Mouse (Mus musculus) limb, embryonic 14.5 days (tissue): Measurements from ENCODE around the gene Glp2r. TPM values are rescaled to one million over a fixed set of nuclear protein-coding genes. Genes with fewer than 3 reads are reported as not detected.
A peak's percentile ranks its signal among the peaks of the same experiment; 100 is the strongest.

Experiments
- ATAC-seq: fragments of 200-750 bp; cut with Nextera tagmentation; 2 replicates; pipeline ENCODE4 v1.8.0; 2017; ENCODE audit warnings: low read depth, moderate number of reproducible peaks, moderate TSS enrichment; ENCODE audit not compliant: low FRiP score
- DNase-seq: peaks from one replicate; pipeline ENCODE4 v3.0.0-alpha.2; 2015; ENCODE audit warnings: low spot score
- H3K27ac ChIP-seq: fragments of 300-500 bp; sonication (generic); replicated peaks from 2 replicates; pipeline ENCODE4 v1.5.1; 2014; ENCODE audit warnings: low read depth, mild to moderate bottlenecking, low read length, moderate library complexity, mixed read lengths
- H3K27me3 ChIP-seq: fragments of 300-500 bp; sonication (generic); 2 replicates; pipeline ENCODE4 v1.6.1; 2014; ENCODE audit warnings: low read length, mixed read lengths; ENCODE audit not compliant: control insufficient read depth, insufficient read depth
- H3K36me3 ChIP-seq: fragments of 300-500 bp; sonication (generic); 2 replicates; pipeline ENCODE4 v1.6.1; 2014; ENCODE audit warnings: mild to moderate bottlenecking, low read length, moderate library complexity, mixed read lengths; ENCODE audit not compliant: control insufficient read depth, insufficient read depth
- H3K4me1 ChIP-seq: fragments of 300-500 bp; sonication (generic); 2 replicates; pipeline ENCODE4 v1.6.1; 2014; ENCODE audit warnings: antibody characterized with exemption, low read length, mixed read lengths; ENCODE audit not compliant: control insufficient read depth, insufficient read depth
- H3K4me2 ChIP-seq: fragments of 300-500 bp; sonication (generic); replicated peaks from 2 replicates; pipeline ENCODE4 v1.6.1; 2014; ENCODE audit warnings: low read depth, mild to moderate bottlenecking, low read length, moderate library complexity; ENCODE audit not compliant: severe bottlenecking
- H3K4me3 ChIP-seq: fragments of 300-500 bp; sonication (generic); replicated peaks from 2 replicates; pipeline ENCODE4 v1.5.1; 2014; ENCODE audit warnings: low read length
- H3K9ac ChIP-seq: fragments of 300-500 bp; sonication (generic); 2 replicates; pipeline ENCODE4 v1.6.1; 2014; ENCODE audit warnings: mild to moderate bottlenecking, low read depth, low read length, moderate library complexity; ENCODE audit not compliant: severe bottlenecking
- H3K9me3 ChIP-seq: fragments of 300-500 bp; sonication (generic); 2 replicates; pipeline ENCODE4 v1.6.1; 2016; ENCODE audit warnings: low read length; ENCODE audit not compliant: control insufficient read depth
- POLR2A ChIP-seq: fragments of 200-500 bp; IDR thresholded peaks from 2 replicates; pipeline ENCODE4 v1.8.0; 2012; ENCODE audit warnings: inconsistent platforms, mild to moderate bottlenecking, moderate library complexity, borderline replicate concordance; ENCODE audit not compliant: insufficient read depth, insufficient read length; ENCODE audit errors: extremely low read depth
- WGBS: fragments of 180-500 bp; shearing (Covaris S2); extraction: QIAGEN DNeasy Blood & Tissue Kit; methylation state at CpG from one replicate; pipeline ENCODE4 v1.1.7; 2014; 5-methylcytosine and 5-hydroxymethylcytosine counted together
- polyA plus RNA-seq, 2 experiments: library from polyadenylated mRNA; depleted of rRNA in 1 of 2; stranded (reverse) in 1 of 2; unstranded in 1 of 2; fragments of >200 nt; fragmentation: Nextera tagmentation in 1 of 2; extraction: Ambion mirVana in 1 of 2; gene quantifications; 2 replicates each; pipeline versions ENCODE4 v1.2.1 to v1.2.3; 2012 to 2014

The Glp2r gene
- polyA plus RNA-seq, 2 experiments, result 0.03 TPM; not detected in 1

DNA sequence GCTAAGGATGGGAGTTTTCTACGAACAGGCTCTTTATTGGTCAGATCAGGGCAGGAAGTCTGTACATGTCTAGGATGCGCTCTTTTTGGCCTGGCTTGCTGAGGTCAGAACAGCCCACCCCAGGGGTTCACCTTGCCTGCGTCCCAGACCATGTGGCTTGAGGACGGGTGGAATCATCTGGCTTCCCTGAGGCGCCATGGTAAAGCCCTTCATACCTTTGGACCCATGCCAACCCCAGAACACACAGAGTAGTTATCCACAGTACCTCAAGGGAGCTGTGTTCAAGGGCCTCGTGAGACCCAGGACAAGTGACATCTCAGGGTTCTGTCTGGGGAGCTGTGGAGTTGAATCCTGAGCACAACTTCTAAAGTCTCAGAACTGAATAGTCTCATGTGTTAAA, 119.2 kb downstream of the Glp2r start:
- no peak for DNase-seq
- H3K27ac ChIP-seq, result no peak overlapping the region
- no peaks in the 10 kb centered on the region for H3K27me3 ChIP-seq
- peaks cover 3% of the 10 kb centered on the region for H3K4me1 ChIP-seq
- H3K36me3 ChIP-seq, result no peaks in the 10 kb centered on the region
- H3K4me3 ChIP-seq, result no peak overlapping the region
- no peak overlapping the region for H3K9ac ChIP-seq
- no peaks in the 10 kb centered on the region for H3K9me3 ChIP-seq
- ATAC-seq, result no peak
- no peak for TF ChIP-seq POLR2A
- 64% methylated on average over 6 of the region's 6 CpGs for WGBS
- H3K4me2 ChIP-seq, result no peak overlapping the region

DNA sequence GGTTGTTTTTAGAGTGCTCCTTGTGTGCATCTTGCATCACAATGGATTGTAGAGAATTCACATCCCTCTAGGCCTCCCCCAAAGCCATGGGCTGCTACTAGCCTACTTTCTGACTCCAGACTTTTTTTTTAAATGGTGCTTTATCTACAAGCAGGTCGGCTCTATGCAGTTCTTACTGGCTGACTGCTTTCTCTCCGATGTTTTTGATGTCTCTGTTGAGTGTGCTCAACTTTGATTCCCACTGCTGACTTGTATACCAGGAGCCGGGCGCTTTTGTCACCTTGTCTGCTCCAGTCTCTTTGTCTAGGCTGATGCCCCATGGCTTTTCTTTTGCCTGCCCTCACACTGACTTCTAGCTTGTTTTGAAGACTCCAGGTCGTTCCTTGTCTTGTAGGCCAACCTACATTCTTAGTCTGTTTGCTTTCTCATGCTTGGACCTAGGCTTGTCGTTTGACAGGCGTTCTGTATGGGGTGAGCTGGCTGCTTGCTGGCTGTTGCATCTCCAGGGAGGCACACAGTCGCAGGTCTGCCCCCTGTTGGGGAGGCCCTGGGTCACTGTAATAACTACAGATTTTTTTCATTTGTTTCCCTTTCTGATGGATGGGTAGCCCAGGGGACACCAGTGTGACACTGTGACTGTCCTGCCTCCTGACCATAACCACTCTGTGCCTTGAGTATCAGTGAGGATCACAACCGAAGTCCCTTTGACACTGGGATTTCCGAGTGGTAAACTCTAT, 120.8 kb downstream of the Glp2r start:
- ATAC-seq (no peak), DNase-seq (no peak)
- Histone ChIP-seq H3K27me3 (no peaks in the 10 kb centered on the region), H3K4me2 (no peak overlapping the region), H3K4me3 (no peak overlapping the region), H3K4me1 (peaks cover 3% of the 10 kb centered on the region), H3K27ac (no peak overlapping the region), H3K9ac (no peak overlapping the region), H3K36me3 (no peaks in the 10 kb centered on the region), H3K9me3 (no peaks in the 10 kb centered on the region)
- WGBS, result 68% methylated on average over 10 of the region's 10 CpGs
- no peak for TF ChIP-seq POLR2A

DNA sequence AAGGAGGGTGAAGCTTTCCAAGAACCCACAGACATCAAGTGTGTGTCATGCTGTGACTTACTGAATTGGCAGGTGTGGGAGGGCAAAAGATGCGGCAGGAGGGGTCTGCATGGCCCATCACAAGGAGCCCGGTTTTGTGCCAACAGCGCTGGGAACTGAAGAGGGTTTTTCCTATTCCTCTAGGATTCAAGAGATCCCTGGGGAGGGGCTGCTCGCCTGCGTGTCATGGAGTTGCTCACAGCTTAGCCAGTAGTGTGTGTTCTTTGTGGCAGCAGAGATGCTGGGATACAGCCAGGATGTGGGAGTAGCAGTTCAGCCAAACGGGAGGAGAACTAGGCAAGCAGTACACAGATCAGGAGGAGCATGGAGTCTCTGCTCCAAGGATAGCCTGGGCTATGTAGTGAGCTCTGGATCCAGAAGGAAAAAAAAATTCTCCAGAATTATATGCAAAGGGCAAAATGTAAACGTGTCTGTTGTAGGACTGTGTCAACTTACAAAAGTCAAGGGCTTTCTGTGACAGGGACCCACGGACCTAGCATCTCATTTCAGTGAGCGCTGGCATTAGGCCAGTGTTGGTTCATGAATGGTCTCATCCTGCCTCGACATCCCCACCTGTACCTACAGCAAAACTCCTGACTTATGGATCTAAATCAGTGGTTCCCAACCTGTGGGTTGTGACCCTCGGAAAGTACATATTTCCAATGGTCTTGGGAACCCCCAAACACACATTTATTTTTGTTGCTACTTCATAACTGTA, 122.1 kb downstream of the Glp2r start:
- H3K27me3 ChIP-seq, result no peaks in the 10 kb centered on the region
- no peak overlapping the region for H3K9ac ChIP-seq
- no peak overlapping the region for H3K4me2 ChIP-seq
- H3K36me3 ChIP-seq, result no peaks in the 10 kb centered on the region
- ATAC-seq (no peak), DNase-seq (no peak)
- no peak for TF ChIP-seq POLR2A
- WGBS, result 79% methylated on average over 11 of the region's 11 CpGs
- no peak overlapping the region for H3K27ac ChIP-seq
- H3K4me1 ChIP-seq, result peaks cover 3% of the 10 kb centered on the region
- no peaks in the 10 kb centered on the region for H3K9me3 ChIP-seq
- no peak overlapping the region for H3K4me3 ChIP-seq

DNA sequence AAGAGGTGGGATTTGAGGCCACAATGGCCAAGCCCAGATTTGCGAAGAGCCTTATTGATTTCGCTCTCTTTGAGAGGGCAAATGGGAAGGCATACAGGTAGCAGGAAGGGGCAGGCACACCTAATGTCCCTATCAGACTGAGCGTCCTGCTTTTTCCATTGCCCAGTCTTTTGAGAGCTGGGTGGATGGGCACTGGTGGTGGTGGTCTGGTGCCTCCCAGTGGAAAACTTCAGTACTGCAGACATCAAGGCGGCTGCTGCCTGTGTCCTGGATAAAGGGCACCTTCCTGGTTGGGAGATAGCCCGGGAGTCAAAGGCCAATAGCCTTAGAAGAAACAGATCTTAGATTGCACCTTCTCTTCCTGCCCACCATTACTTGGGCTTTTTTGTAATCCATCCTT, 123.2 kb downstream of the Glp2r start:
- Histone ChIP-seq H3K4me2 (no peak overlapping the region), H3K4me3 (no peak overlapping the region), H3K36me3 (no peaks in the 10 kb centered on the region), H3K27ac (no peak overlapping the region), H3K9me3 (no peaks in the 10 kb centered on the region), H3K4me1 (peaks cover 3% of the 10 kb centered on the region), H3K27me3 (no peaks in the 10 kb centered on the region), H3K9ac (no peak overlapping the region)
- WGBS, result 33% methylated on average over 5 of the region's 5 CpGs
- ATAC-seq (no peak), DNase-seq (peak; percentile 53)
- TF ChIP-seq POLR2A, result no peak

DNA sequence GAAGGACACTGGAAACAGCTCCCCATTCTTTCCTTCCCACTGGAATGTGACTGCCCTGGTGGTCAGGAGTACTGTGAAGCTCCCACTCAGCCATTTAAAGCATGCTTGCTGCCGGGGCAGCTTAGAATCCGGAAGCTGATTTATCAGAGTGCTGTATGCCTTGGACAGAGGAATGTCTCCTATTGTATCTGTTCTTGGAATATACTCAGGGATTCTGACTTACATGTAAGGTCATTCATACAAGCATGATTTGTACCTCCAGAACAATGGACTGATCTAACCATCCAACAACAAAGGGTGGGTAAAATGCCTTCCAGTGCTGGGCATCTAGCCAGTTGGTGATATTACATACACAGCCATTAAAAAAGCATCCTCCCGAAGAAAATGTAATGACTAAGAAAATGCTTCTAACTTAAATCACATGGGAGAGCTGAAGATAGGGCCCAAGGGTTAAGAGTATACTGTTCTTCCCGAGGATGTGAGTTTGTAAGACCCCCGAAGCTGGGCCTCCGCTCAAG, 126.3 kb downstream of the Glp2r start:
- no peaks in the 10 kb centered on the region for H3K27me3 ChIP-seq
- no peak overlapping the region for H3K4me3 ChIP-seq
- H3K36me3 ChIP-seq, result no peaks in the 10 kb centered on the region
- no peaks in the 10 kb centered on the region for H3K9me3 ChIP-seq
- DNase-seq (no peak), ATAC-seq (no peak)
- H3K27ac ChIP-seq, result no peak overlapping the region
- TF ChIP-seq POLR2A, result no peak
- WGBS, result 81% methylated on average over 6 of the region's 6 CpGs
- no peaks in the 10 kb centered on the region for H3K4me1 ChIP-seq
- H3K9ac ChIP-seq, result no peak overlapping the region
- no peak overlapping the region for H3K4me2 ChIP-seq
